Mouse (Mus musculus): ENCODE data around the gene Shcbp1l. TPM values are rescaled to one million over a fixed set of nuclear protein-coding genes. Genes with fewer than 3 reads are reported as not detected.
"Not testable (repeated sequence)": the region's sequence is repeated elsewhere in the genome, so short reads cannot be mapped to it uniquely, and the experiment has no call there.

Shcbp1l gene
- 0.41 and 0.42 TPM in 2 replicates for polyA plus RNA-seq (2015; fragmentation: Nextera tagmentation; extraction: Ambion mirVana)

- peaks cover 3% of the 10 kb centered on the region; the same call in 1 of the 2 replicates for H3K27me3 ChIP-seq
- H3K9ac ChIP-seq (replicated peaks) = peak within 1 kb of the TSS; percentile 54
- 2% methylated on average over 60 of the region's 60 CpGs for WGBS
- H3K4me2 ChIP-seq (replicated peaks) = peak within 1 kb of the TSS; percentile 96
- no peak within 1 kb of the TSS for H3K27ac ChIP-seq (replicated peaks)
- H3K9me3 ChIP-seq = no peaks in the 10 kb centered on the region
- H3K36me3 ChIP-seq = no peaks in the 10 kb centered on the region
- H3K4me1 ChIP-seq = peaks cover 6% of the 10 kb centered on the region
- peak; percentile 92 for ATAC-seq (replicated peaks)
- peak within 1 kb of the TSS; percentile 61 for H3K4me3 ChIP-seq
Measured at GRCm38 (mm10) chr1:153424770-153425584, at the start of gene Shcbp1l. TSS of gene Shcbp1l (plus strand) at chr1:153425162.

GRCm38 (mm10) chr1:153376446-153376845 lies 48.5 kb upstream of the Shcbp1l start:
- Histone ChIP-seq H3K27ac (replicated peaks) (no peak overlapping the region), H3K4me1 (no peaks in the 10 kb centered on the region), H3K36me3 (no peaks in the 10 kb centered on the region), H3K27me3 (no peaks in the 10 kb centered on the region), H3K9me3 (no peaks in the 10 kb centered on the region), H3K4me3 (no peak overlapping the region), H3K4me2 (replicated peaks) (no peak overlapping the region), H3K9ac (replicated peaks) (no peak overlapping the region)
- no peak for ATAC-seq (replicated peaks)
- WGBS = 14% methylated on average over 6 of the region's 6 CpGs

- WGBS = 46% methylated on average over 6 of the region's 6 CpGs
- H3K36me3 ChIP-seq = no peaks in the 10 kb centered on the region
- no peaks in the 10 kb centered on the region for H3K9me3 ChIP-seq
- ATAC-seq (replicated peaks) = no peak
- no peak overlapping the region for H3K4me3 ChIP-seq
- H3K27ac ChIP-seq (replicated peaks) = no peak overlapping the region
- no peak overlapping the region for H3K9ac ChIP-seq (replicated peaks)
- H3K4me1 ChIP-seq = no peaks in the 10 kb centered on the region
- no peak overlapping the region for H3K4me2 ChIP-seq (replicated peaks)
- no peaks in the 10 kb centered on the region for H3K27me3 ChIP-seq
Measured at GRCm38 (mm10) chr1:153378587-153378986, 46.4 kb upstream of the Shcbp1l start.

GRCm38 (mm10) chr1:153379832-153380231 lies 45.1 kb upstream of the Shcbp1l start:
- H3K9ac ChIP-seq (replicated peaks) = no peak overlapping the region
- H3K27me3 ChIP-seq = no peaks in the 10 kb centered on the region
- 89% methylated on average over 5 of the region's 5 CpGs for WGBS
- no peaks in the 10 kb centered on the region for H3K36me3 ChIP-seq
- H3K4me1 ChIP-seq = no peaks in the 10 kb centered on the region
- no peak overlapping the region for H3K4me2 ChIP-seq (replicated peaks)
- no peak overlapping the region for H3K4me3 ChIP-seq
- no peak overlapping the region for H3K27ac ChIP-seq (replicated peaks)
- no peak for ATAC-seq (replicated peaks)
- H3K9me3 ChIP-seq = no peaks in the 10 kb centered on the region

- H3K27ac ChIP-seq (replicated peaks) = no peak overlapping the region
- no peak overlapping the region for H3K4me2 ChIP-seq (replicated peaks)
- H3K27me3 ChIP-seq = no peaks in the 10 kb centered on the region
- H3K4me1 ChIP-seq = no peaks in the 10 kb centered on the region
- no peaks in the 10 kb centered on the region for H3K9me3 ChIP-seq
- H3K9ac ChIP-seq (replicated peaks) = no peak overlapping the region
- WGBS = 94% methylated on average over 9 of the region's 9 CpGs
- ATAC-seq (replicated peaks) = no peak
- H3K4me3 ChIP-seq = no peak overlapping the region
- no peaks in the 10 kb centered on the region for H3K36me3 ChIP-seq
Measured at GRCm38 (mm10) chr1:153380746-153381282, 44.1 kb upstream of the Shcbp1l start.

- H3K9me3 ChIP-seq = no peaks in the 10 kb centered on the region
- 0 out of 2 replicates have a peak, but pooled peaks cover 2% of the 10 kb centered on the region for H3K4me1 ChIP-seq
- no peaks in the 10 kb centered on the region for H3K27me3 ChIP-seq
- H3K9ac ChIP-seq (replicated peaks) = no peak overlapping the region
- ATAC-seq (replicated peaks) = no peak
- no peak overlapping the region for H3K4me2 ChIP-seq (replicated peaks)
- no peak overlapping the region for H3K4me3 ChIP-seq
- no peaks in the 10 kb centered on the region for H3K36me3 ChIP-seq
- H3K27ac ChIP-seq (replicated peaks) = no peak overlapping the region
- 78% methylated on average over 6 of the region's 6 CpGs for WGBS
Measured at GRCm38 (mm10) chr1:153385081-153385480, 39.9 kb upstream of the Shcbp1l start.

- WGBS = 83% methylated on average over 5 of the region's 5 CpGs
- H3K4me3 ChIP-seq; H3K9me3 ChIP-seq; H3K36me3 ChIP-seq; H3K4me2 ChIP-seq (replicated peaks); H3K9ac ChIP-seq (replicated peaks); H3K4me1 ChIP-seq; H3K27me3 ChIP-seq; H3K27ac ChIP-seq (replicated peaks); ATAC-seq (replicated peaks): not testable (repeated sequence)
Measured at GRCm38 (mm10) chr1:153385661-153386060, 39.3 kb upstream of the Shcbp1l start.

GRCm38 (mm10) chr1:153386271-153387069 lies 38.5 kb upstream of the Shcbp1l start:
- H3K9me3 ChIP-seq = no peaks in the 10 kb centered on the region
- H3K9ac ChIP-seq (replicated peaks) = 0 out of 2 replicates have a peak overlapping the region, but pooled peaks have one; percentile 15
- H3K36me3 ChIP-seq = no peaks in the 10 kb centered on the region
- H3K4me2 ChIP-seq (replicated peaks) = no peak overlapping the region
- H3K27me3 ChIP-seq = no peaks in the 10 kb centered on the region
- 55% methylated on average over 25 of the region's 25 CpGs for WGBS
- no peak overlapping the region for H3K4me3 ChIP-seq
- ATAC-seq (replicated peaks) = peak; percentile 91
- H3K27ac ChIP-seq (replicated peaks) = no peak overlapping the region
- H3K4me1 ChIP-seq = 0 out of 2 replicates have a peak, but pooled peaks cover 2% of the 10 kb centered on the region

- WGBS = 74% methylated on average over 4 of the region's 4 CpGs
- not testable (repeated sequence) for H3K36me3 ChIP-seq; H3K27me3 ChIP-seq; ATAC-seq (replicated peaks); H3K9ac ChIP-seq (replicated peaks); H3K27ac ChIP-seq (replicated peaks); H3K4me1 ChIP-seq; H3K4me2 ChIP-seq (replicated peaks); H3K4me3 ChIP-seq; H3K9me3 ChIP-seq
Measured at GRCm38 (mm10) chr1:153395706-153396105, 29.3 kb upstream of the Shcbp1l start.

- Histone ChIP-seq H3K36me3 (no peaks in the 10 kb centered on the region), H3K4me3 (no peak overlapping the region), H3K9ac (replicated peaks) (no peak overlapping the region), H3K27ac (replicated peaks) (no peak overlapping the region), H3K27me3 (no peaks in the 10 kb centered on the region), H3K9me3 (no peaks in the 10 kb centered on the region), H3K4me2 (replicated peaks) (no peak overlapping the region), H3K4me1 (no peaks in the 10 kb centered on the region)
- ATAC-seq (replicated peaks) = peak; percentile 78
- 1% methylated on average over 7 of the region's 7 CpGs for WGBS
Measured at GRCm38 (mm10) chr1:153401765-153402164, 23.2 kb upstream of the Shcbp1l start.

GRCm38 (mm10) chr1:153407641-153408040 lies 17.3 kb upstream of the Shcbp1l start:
- not testable (repeated sequence) for H3K4me3 ChIP-seq; H3K9ac ChIP-seq (replicated peaks); H3K27me3 ChIP-seq; H3K4me1 ChIP-seq; H3K9me3 ChIP-seq; H3K36me3 ChIP-seq; ATAC-seq (replicated peaks); H3K27ac ChIP-seq (replicated peaks); H3K4me2 ChIP-seq (replicated peaks)
- 91% methylated on average over 11 of the region's 11 CpGs for WGBS

GRCm38 (mm10) chr1:153408296-153408695 lies 16.7 kb upstream of the Shcbp1l start:
- not testable (repeated sequence) for H3K4me1 ChIP-seq; H3K27me3 ChIP-seq; H3K4me2 ChIP-seq (replicated peaks); H3K4me3 ChIP-seq; H3K9ac ChIP-seq (replicated peaks); H3K9me3 ChIP-seq; H3K27ac ChIP-seq (replicated peaks); ATAC-seq (replicated peaks); H3K36me3 ChIP-seq
- 93% methylated on average over 5 of the region's 5 CpGs for WGBS

Data from forebrain, embryonic 15.5 days (tissue).